Mouse (Mus musculus) embryonic facial prominence, embryonic 11.5 days (tissue): ENCODE data around the gene Rbfox1. TPM values are rescaled to one million over a fixed set of nuclear protein-coding genes. Genes with fewer than 3 reads are reported as not detected.

ENCODE experiments used
- ATAC-seq: fragments of 200-750 bp; cut with Nextera tagmentation; replicated peaks from 2 replicates; pipeline ENCODE4 v1.8.0; 2017; ENCODE audit warnings: low read depth; ENCODE audit not compliant: insufficient number of reproducible peaks, low FRiP score, low TSS enrichment
- DNase-seq: peaks from one replicate; pipeline ENCODE4 v3.0.0-alpha.2; 2015; ENCODE audit warnings: low spot score
- H3K27ac ChIP-seq: fragments of 300-500 bp; sonication (generic); replicated peaks from 2 replicates; pipeline ENCODE4 v1.5.1; 2014; ENCODE audit warnings: mild to moderate bottlenecking, low read depth, low read length, control low read depth
- H3K27me3 ChIP-seq: fragments of 300-500 bp; sonication (generic); 2 replicates; pipeline ENCODE4 v1.6.1; 2014; ENCODE audit warnings: mild to moderate bottlenecking, low read length, moderate library complexity, mixed read lengths; ENCODE audit not compliant: control insufficient read depth, insufficient read depth
- H3K36me3 ChIP-seq: fragments of 300-500 bp; sonication (generic); replicated peaks from 2 replicates; pipeline ENCODE4 v1.6.1; 2014; ENCODE audit warnings: low read depth, mild to moderate bottlenecking, low read length, moderate library complexity, mixed read lengths; ENCODE audit not compliant: control insufficient read depth, insufficient read depth
- H3K4me1 ChIP-seq: fragments of 300-500 bp; sonication (generic); 2 replicates; pipeline ENCODE4 v1.6.1; 2014; ENCODE audit warnings: low read length, mixed read lengths; ENCODE audit not compliant: control insufficient read depth, insufficient read depth
- H3K4me2 ChIP-seq: fragments of 300-500 bp; sonication (generic); 2 replicates; pipeline ENCODE4 v1.6.1; 2014; ENCODE audit warnings: low read depth, mild to moderate bottlenecking, control low read depth, low read length, moderate library complexity
- H3K4me3 ChIP-seq: fragments of 300-500 bp; sonication (generic); 2 replicates; pipeline ENCODE4 v1.5.1; 2014; ENCODE audit warnings: low read depth, low read length, control low read depth
- H3K9ac ChIP-seq: fragments of 300-500 bp; sonication (generic); replicated peaks from 2 replicates; pipeline ENCODE4 v1.6.1; 2014; ENCODE audit warnings: mild to moderate bottlenecking, control low read depth, low read length
- H3K9me3 ChIP-seq: fragments of 300-500 bp; sonication (generic); replicated peaks from 2 replicates; pipeline ENCODE4 v1.6.1; 2016; ENCODE audit warnings: mild to moderate bottlenecking, low read length, inconsistent platforms, mixed read lengths; ENCODE audit not compliant: control insufficient read depth
- WGBS: fragments of 180-500 bp; shearing (Covaris S2); extraction: QIAGEN DNeasy Blood & Tissue Kit; methylation state at CpG from one replicate; pipeline ENCODE4 v1.1.7; 2014; 5-methylcytosine and 5-hydroxymethylcytosine counted together
- polyA plus RNA-seq: library from polyadenylated mRNA; unstranded; fragments of >200 nt; fragmentation: Nextera tagmentation; extraction: Ambion mirVana; gene quantifications from 2 replicates; pipeline ENCODE4 v1.2.1, GENCODE M21; 2014

The Rbfox1 gene
- polyA plus RNA-seq, 1 experiment from 2014 or later, result 4.2 TPM

GRCm38 (mm10) chr16:6885617-6886016 lies 1000.5 kb downstream of the Rbfox1 start:
- H3K9me3 ChIP-seq, result no peaks in the 10 kb centered on the region
- H3K4me1 ChIP-seq, result no peaks in the 10 kb centered on the region
- WGBS, result 76% methylated on average over 3 of the region's 3 CpGs
- H3K9ac ChIP-seq, result no peak overlapping the region
- H3K27me3 ChIP-seq, result no peaks in the 10 kb centered on the region
- DNase-seq, result no peak
- H3K36me3 ChIP-seq, result no peaks in the 10 kb centered on the region
- H3K4me2 ChIP-seq, result no peak overlapping the region
- ATAC-seq, result no peak
- H3K4me3 ChIP-seq, result no peak overlapping the region
- no peak overlapping the region for H3K27ac ChIP-seq

- DNase-seq, result no peak
- H3K9ac ChIP-seq, result no peak overlapping the region
- no peak overlapping the region for H3K27ac ChIP-seq
- H3K9me3 ChIP-seq, result no peaks in the 10 kb centered on the region
- WGBS, result 50% methylated on average over 4 of the region's 4 CpGs
- no peaks in the 10 kb centered on the region for H3K36me3 ChIP-seq
- H3K27me3 ChIP-seq, result no peaks in the 10 kb centered on the region
- ATAC-seq, result no peak
- no peak overlapping the region for H3K4me3 ChIP-seq
- H3K4me2 ChIP-seq, result no peak overlapping the region
- no peaks in the 10 kb centered on the region for H3K4me1 ChIP-seq
Observed at GRCm38 (mm10) chr16:6889221-6889620, 1004.1 kb downstream of the Rbfox1 start.

GRCm38 (mm10) chr16:6897734-6898133 lies 1012.6 kb downstream of the Rbfox1 start:
- DNase-seq (no peak), ATAC-seq (no peak)
- Histone ChIP-seq H3K36me3 (no peaks in the 10 kb centered on the region), H3K4me3 (no peak overlapping the region), H3K27me3 (no peaks in the 10 kb centered on the region), H3K9me3 (no peaks in the 10 kb centered on the region), H3K27ac (no peak overlapping the region), H3K4me2 (no peak overlapping the region), H3K9ac (no peak overlapping the region), H3K4me1 (no peaks in the 10 kb centered on the region)
- WGBS, result 29% methylated on average over 6 of the region's 6 CpGs

GRCm38 (mm10) chr16:6900006-6900405 lies 1014.9 kb downstream of the Rbfox1 start:
- ATAC-seq (no peak), DNase-seq (no peak)
- Histone ChIP-seq H3K9me3 (no peaks in the 10 kb centered on the region), H3K9ac (no peak overlapping the region), H3K4me3 (no peak overlapping the region), H3K27ac (no peak overlapping the region), H3K4me1 (no peaks in the 10 kb centered on the region), H3K4me2 (no peak overlapping the region), H3K36me3 (no peaks in the 10 kb centered on the region), H3K27me3 (no peaks in the 10 kb centered on the region)
- WGBS, result 67% methylated on average over 2 of the region's 2 CpGs

- 74% methylated on average over 4 of the region's 4 CpGs for WGBS
- H3K27ac ChIP-seq, result no peak overlapping the region
- no peaks in the 10 kb centered on the region for H3K9me3 ChIP-seq
- DNase-seq (no peak), ATAC-seq (no peak)
- no peak overlapping the region for H3K4me2 ChIP-seq
- no peak overlapping the region for H3K9ac ChIP-seq
- no peaks in the 10 kb centered on the region for H3K4me1 ChIP-seq
- no peaks in the 10 kb centered on the region for H3K27me3 ChIP-seq
- H3K36me3 ChIP-seq, result no peaks in the 10 kb centered on the region
- H3K4me3 ChIP-seq, result no peak overlapping the region
Observed at GRCm38 (mm10) chr16:6904984-6905383, 1019.8 kb downstream of the Rbfox1 start.

GRCm38 (mm10) chr16:6906001-6906400 lies 1020.8 kb downstream of the Rbfox1 start:
- no peaks in the 10 kb centered on the region for H3K36me3 ChIP-seq
- H3K4me2 ChIP-seq, result no peak overlapping the region
- DNase-seq (no peak), ATAC-seq (no peak)
- H3K27me3 ChIP-seq, result no peaks in the 10 kb centered on the region
- no peaks in the 10 kb centered on the region for H3K4me1 ChIP-seq
- 71% methylated on average over 2 of the region's 2 CpGs for WGBS
- H3K27ac ChIP-seq, result no peak overlapping the region
- no peak overlapping the region for H3K9ac ChIP-seq
- no peak overlapping the region for H3K4me3 ChIP-seq
- H3K9me3 ChIP-seq, result no peaks in the 10 kb centered on the region

- Histone ChIP-seq H3K4me3 (no peak overlapping the region), H3K27ac (no peak overlapping the region), H3K9me3 (no peaks in the 10 kb centered on the region), H3K36me3 (no peaks in the 10 kb centered on the region), H3K4me1 (no peaks in the 10 kb centered on the region), H3K4me2 (no peak overlapping the region), H3K27me3 (no peaks in the 10 kb centered on the region), H3K9ac (no peak overlapping the region)
- DNase-seq (no peak), ATAC-seq (no peak)
- WGBS, result 76% methylated on average over 6 of the region's 6 CpGs
Observed at GRCm38 (mm10) chr16:6907550-6907949, 1022.4 kb downstream of the Rbfox1 start.

- Histone ChIP-seq H3K4me1 (no peaks in the 10 kb centered on the region), H3K27ac (no peak overlapping the region), H3K4me3 (no peak overlapping the region), H3K9ac (no peak overlapping the region), H3K9me3 (no peaks in the 10 kb centered on the region), H3K36me3 (no peaks in the 10 kb centered on the region), H3K27me3 (no peaks in the 10 kb centered on the region), H3K4me2 (no peak overlapping the region)
- ATAC-seq (no peak), DNase-seq (no peak)
- 80% methylated on average over 4 of the region's 4 CpGs for WGBS
Observed at GRCm38 (mm10) chr16:6914531-6914930, 1029.4 kb downstream of the Rbfox1 start.
